Mouse (Mus musculus): ENCODE results near the gene Ropn1l. TPM values are rescaled to one million over a fixed set of nuclear protein-coding genes. Genes with fewer than 3 reads are reported as not detected.

Ropn1l gene
- total RNA-seq (2012; rRNA removed) (2.1 and 2.9 TPM in 2 replicates), total RNA-seq (2014; rRNA removed) (2.0 and 2.6 TPM in 2 replicates), polyA plus RNA-seq (2012; ENCODE audit: insufficient read length, low read depth) (1.1 and 1.7 TPM in 2 replicates)

- H3K36me3 ChIP-seq (replicated peaks in 1 of 2; ENCODE audit: control insufficient read depth in 1 of 2, insufficient read depth in 1 of 2, low read length in 1 of 2) = peaks cover 10 to 27% of the 10 kb centered on the region in 2 experiments
- peak within 1 kb of the TSS; percentile 60 for H3K9ac ChIP-seq (ENCODE audit: insufficient read depth, low read depth)
- H3K4me1 ChIP-seq (ENCODE audit: control insufficient read depth in 1 of 2, insufficient read depth in 2 of 2) = peaks cover 0 to 23% of the 10 kb centered on the region in 2 experiments; a peak in 2 of 4 replicates
- peak within 1 kb of the TSS; percentile 75 for H3K4me2 ChIP-seq (ENCODE audit: insufficient read depth, low read depth, poor library complexity, severe bottlenecking)
- H3K27me3 ChIP-seq (replicated peaks) = no peaks in the 10 kb centered on the region
- TF ChIP-seq SMC3 (IDR thresholded peaks at IDR 0.05; ENCODE audit: low read depth, low read length) = no peak
- peak; percentile 62; the same call in 1 of the 2 replicates for TF ChIP-seq MYC (IDR thresholded peaks at IDR 0.05; ENCODE audit: low read depth, low read length)
- TF ChIP-seq CTCF (conservative IDR thresholded peaks at IDR 0.05 in 1 of 2, IDR thresholded peaks at IDR 0.05 in 1 of 2; ENCODE audit: low read depth in 2 of 2, low read length in 2 of 2) = no peak
- TF ChIP-seq MEF2A (IDR thresholded peaks at IDR 0.05; ENCODE audit: borderline replicate concordance, low read depth, low read length) = peak; percentile 58; the same call in 1 of the 2 replicates
- TF ChIP-seq PAX5 (IDR thresholded peaks at IDR 0.05; ENCODE audit: low read length) = no peak
- TF ChIP-seq ZC3H11A (IDR thresholded peaks at IDR 0.05; ENCODE audit: low read depth, low read length) = no peak
- no peak; the same call in 1 of the 2 replicates for TF ChIP-seq MAX (IDR thresholded peaks at IDR 0.05; ENCODE audit: low read length)
- TF ChIP-seq BHLHE40 (IDR thresholded peaks at IDR 0.05; ENCODE audit: low read depth, low read length) = peak; percentile 98
- TF ChIP-seq NRF1 (IDR thresholded peaks at IDR 0.05; ENCODE audit: low read depth, low read length) = peak; percentile 100
- TF ChIP-seq E2F4 (IDR thresholded peaks at IDR 0.05; ENCODE audit: insufficient replicate concordance, low read depth, low read length) = no peak
- peak; percentile 99 for TF ChIP-seq MXI1 (IDR thresholded peaks at IDR 0.05; ENCODE audit: low read depth, low read length)
- peak; percentile 93 for TF ChIP-seq SIN3A (IDR thresholded peaks at IDR 0.05; ENCODE audit: low read length)
- TF ChIP-seq ZMIZ1 (IDR thresholded peaks at IDR 0.05; ENCODE audit: low read depth, low read length) = no peak
- peak; percentile 51; the same call in 1 of the 2 replicates for TF ChIP-seq UBTF (IDR thresholded peaks at IDR 0.05; ENCODE audit: low read depth, low read length)
- TF ChIP-seq MAFK (IDR thresholded peaks at IDR 0.05; ENCODE audit: insufficient replicate concordance, low read length) = no peak
- TF ChIP-seq POLR2A (IDR thresholded peaks at IDR 0.05; ENCODE audit: low read depth, low read length) = peak; percentile 70
- TF ChIP-seq ZNF384 (IDR thresholded peaks at IDR 0.05; ENCODE audit: low read depth, low read length) = peak; percentile 63; the same call in 1 of the 2 replicates
- TF ChIP-seq GABPA (IDR thresholded peaks at IDR 0.05; ENCODE audit: insufficient replicate concordance, low read depth, low read length) = no peak
- TF ChIP-seq USF1 (IDR thresholded peaks at IDR 0.05; ENCODE audit: low read depth, low read length) = no peak
- no peak for TF ChIP-seq CHD1 (IDR thresholded peaks at IDR 0.05; ENCODE audit: low read depth, low read length)
- TF ChIP-seq JUN (IDR thresholded peaks at IDR 0.05; ENCODE audit: insufficient read depth, low read depth, low read length) = no peak
- no peak for TF ChIP-seq POLR2AphosphoS2 (IDR thresholded peaks at IDR 0.05; ENCODE audit: low read depth, low read length)
- no peak for TF ChIP-seq RCOR1 (conservative IDR thresholded peaks at IDR 0.05; ENCODE audit: low read depth, low read length)
- TF ChIP-seq IRF4 (IDR thresholded peaks at IDR 0.05; ENCODE audit: low read depth, low read length) = peak; percentile 44; the same call in 1 of the 2 replicates
- TF ChIP-seq JUND (conservative IDR thresholded peaks at IDR 0.05; ENCODE audit: low read depth, low read length) = no peak
- TF ChIP-seq RAD21 (IDR thresholded peaks at IDR 0.05; ENCODE audit: low read depth, low read length) = no peak
- TF ChIP-seq NELFE (IDR thresholded peaks at IDR 0.05; ENCODE audit: low read depth, low read length) = peak; percentile 62; the same call in 1 of the 2 replicates
- peak; percentile 46 for TF ChIP-seq ETS1 (conservative IDR thresholded peaks at IDR 0.05; ENCODE audit: low read depth, low read length)
- TF ChIP-seq ZKSCAN1 (IDR thresholded peaks at IDR 0.05; ENCODE audit: borderline replicate concordance, low read depth, low read length) = no peak
- no peak for TF ChIP-seq USF2 (conservative IDR thresholded peaks at IDR 0.05; ENCODE audit: low read depth, low read length)
- no peak for TF ChIP-seq CHD2 (IDR thresholded peaks at IDR 0.05; ENCODE audit: low read length)
- TF ChIP-seq MAZ (IDR thresholded peaks at IDR 0.05; ENCODE audit: low read depth, low read length) = no peak
- TF ChIP-seq KAT2A (IDR thresholded peaks at IDR 0.05; ENCODE audit: insufficient replicate concordance, low read length) = no peak
- no peak for TF ChIP-seq TBP (conservative IDR thresholded peaks at IDR 0.05; ENCODE audit: low read depth, low read length)
- peak; percentile 72 for TF ChIP-seq TCF12 (IDR thresholded peaks at IDR 0.05; ENCODE audit: low read depth, low read length)
- TF ChIP-seq EP300 (IDR thresholded peaks at IDR 0.05; ENCODE audit: low read length) = 0 out of 2 replicates have a peak, but pooled peaks have one; percentile 2
- TF ChIP-seq HCFC1 (IDR thresholded peaks at IDR 0.05; ENCODE audit: low read depth, low read length) = peak; percentile 72
- peak; percentile 87 for TF ChIP-seq ELF1 (IDR thresholded peaks at IDR 0.05; ENCODE audit: low read depth, low read length)
- H3K79me2 ChIP-seq (replicated peaks; ENCODE audit: control insufficient read depth, extremely low read depth, insufficient read depth, poor library complexity, severe bottlenecking) = no peaks in the 10 kb centered on the region
- H3K27ac ChIP-seq (ENCODE audit: insufficient read depth, low read depth) = peak within 1 kb of the TSS; percentile 44
- no peaks in the 10 kb centered on the region for H3K9me3 ChIP-seq (replicated peaks; ENCODE audit: low read length)
- peak; percentile 90 for DNase-seq (ENCODE audit: extremely low read depth)
- in situ Hi-C loops (cut with MboI; ENCODE audit: low pct_ligation_motif_present, low pct_unique_long_range_greater_than_20kb, low sequenced_read_pairs) = no loop called here
- H3K4me3 ChIP-seq (replicated peaks in 1 of 3; ENCODE audit: low read depth in 2 of 3, low read length in 2 of 3, poor library complexity in 1 of 3) = peak within 1 kb of the TSS; percentile 64 to 86 (median 70)
- dilution Hi-C loops (cut with MboI; ENCODE audit: extremely low pct_ligation_motif_present, extremely low pct_unique_long_range_greater_than_20kb, low sequenced_read_pairs) = no loop called here
Measured at GRCm38 (mm10) chr15:31453098-31453916, at the start of gene Ropn1l. TSS of gene Ropn1l (minus strand) at chr15:31453737.
